Mouse (Mus musculus): Measurements from ENCODE around the gene Man2c1. TPM values are rescaled to one million over a fixed set of nuclear protein-coding genes. Genes with fewer than 3 reads are reported as not detected.

The Man2c1 gene
- polyA plus RNA-seq, 1 experiment from 2014 or later = 70.2 TPM

- no peak for ATAC-seq (ENCODE audit: insufficient number of reproducible peaks, insufficient read depth, low FRiP score, low TSS enrichment)
- Histone ChIP-seq H3K27me3 (no peaks in the 10 kb centered on the region), H3K27ac (no peak overlapping the region), H3K36me3 (peaks cover 45% of the 10 kb centered on the region), H3K4me3 (no peak overlapping the region), H3K4me2 (replicated peaks) (no peak overlapping the region), H3K4me1 (peaks cover 14% of the 10 kb centered on the region), H3K9me3 (no peaks in the 10 kb centered on the region), H3K9ac (no peak overlapping the region)
- WGBS = 92% methylated on average over 8 of the region's 8 CpGs
Measured at GRCm38 (mm10) chr9:57144830-57145229, 14.3 kb downstream of the Man2c1 start.

- no peak overlapping the region for H3K27ac ChIP-seq
- peaks cover 14% of the 10 kb centered on the region for H3K4me1 ChIP-seq
- no peak for ATAC-seq (ENCODE audit: insufficient number of reproducible peaks, insufficient read depth, low FRiP score, low TSS enrichment)
- no peaks in the 10 kb centered on the region for H3K27me3 ChIP-seq
- 81% methylated on average over 17 of the region's 17 CpGs for WGBS
- 0 out of 2 replicates have a peak overlapping the region, but pooled peaks have one; percentile 60 for H3K9ac ChIP-seq
- H3K4me2 ChIP-seq (replicated peaks) = peak overlapping the region; percentile 57; the same call in 1 of the 2 replicates
- peaks cover 29% of the 10 kb centered on the region for H3K36me3 ChIP-seq
- no peaks in the 10 kb centered on the region for H3K9me3 ChIP-seq
- H3K4me3 ChIP-seq = no peak overlapping the region
Measured at GRCm38 (mm10) chr9:57146451-57147066, 16.1 kb downstream of the Man2c1 start.

- peaks cover 14% of the 10 kb centered on the region for H3K4me1 ChIP-seq
- ATAC-seq (ENCODE audit: insufficient number of reproducible peaks, insufficient read depth, low FRiP score, low TSS enrichment) = no peak
- H3K4me2 ChIP-seq (replicated peaks) = peak overlapping the region; percentile 57
- WGBS = 9% methylated on average over 19 of the region's 19 CpGs
- no peaks in the 10 kb centered on the region for H3K9me3 ChIP-seq
- H3K36me3 ChIP-seq = peaks cover 20% of the 10 kb centered on the region; the same call in 1 of the 2 replicates
- H3K4me3 ChIP-seq = peak overlapping the region; percentile 51
- peak overlapping the region; percentile 72 for H3K27ac ChIP-seq
- H3K9ac ChIP-seq = peak overlapping the region; percentile 60
- no peaks in the 10 kb centered on the region for H3K27me3 ChIP-seq
Measured at GRCm38 (mm10) chr9:57147205-57148143, 17.0 kb downstream of the Man2c1 start.

GRCm38 (mm10) chr9:57148144-57148878 lies 17.8 kb downstream of the Man2c1 start, which contains the start of gene Neil1:
TSS of gene Neil1 (minus strand) at chr9:57148305.
- peaks cover 14% of the 10 kb centered on the region for H3K4me1 ChIP-seq
- no peaks in the 10 kb centered on the region for H3K9me3 ChIP-seq
- peak within 1 kb of the TSS; percentile 51 for H3K4me3 ChIP-seq
- no peaks in the 10 kb centered on the region for H3K27me3 ChIP-seq
- WGBS = 1% methylated on average over 27 of the region's 27 CpGs
- H3K9ac ChIP-seq = peak within 1 kb of the TSS; percentile 60
- peak within 1 kb of the TSS; percentile 72 for H3K27ac ChIP-seq
- ATAC-seq (ENCODE audit: insufficient number of reproducible peaks, insufficient read depth, low FRiP score, low TSS enrichment) = peak; percentile 86
- peaks cover 13% of the 10 kb centered on the region; the same call in 1 of the 2 replicates for H3K36me3 ChIP-seq
- H3K4me2 ChIP-seq (replicated peaks) = peak within 1 kb of the TSS; percentile 57

- peak overlapping the region; percentile 72; the same call in 1 of the 2 replicates for H3K27ac ChIP-seq
- no peaks in the 10 kb centered on the region for H3K9me3 ChIP-seq
- 0 out of 2 replicates have a peak, but pooled peaks cover 8% of the 10 kb centered on the region for H3K36me3 ChIP-seq
- peak overlapping the region; percentile 57 for H3K4me2 ChIP-seq (replicated peaks)
- 73% methylated on average over 6 of the region's 6 CpGs for WGBS
- peaks cover 14% of the 10 kb centered on the region for H3K4me1 ChIP-seq
- no peak for ATAC-seq (ENCODE audit: insufficient number of reproducible peaks, insufficient read depth, low FRiP score, low TSS enrichment)
- no peaks in the 10 kb centered on the region for H3K27me3 ChIP-seq
- H3K9ac ChIP-seq = peak overlapping the region; percentile 60; the same call in 1 of the 2 replicates
- peak overlapping the region; percentile 51 for H3K4me3 ChIP-seq
Measured at GRCm38 (mm10) chr9:57149021-57149420, 18.5 kb downstream of the Man2c1 start.

- ATAC-seq (ENCODE audit: insufficient number of reproducible peaks, insufficient read depth, low FRiP score, low TSS enrichment) = no peak
- no peak overlapping the region for H3K4me3 ChIP-seq
- H3K36me3 ChIP-seq = peaks cover 8% of the 10 kb centered on the region; the same call in 1 of the 2 replicates
- no peak overlapping the region for H3K9ac ChIP-seq
- H3K4me1 ChIP-seq = peaks cover 14% of the 10 kb centered on the region
- no peaks in the 10 kb centered on the region for H3K27me3 ChIP-seq
- 82% methylated on average over 5 of the region's 5 CpGs for WGBS
- H3K4me2 ChIP-seq (replicated peaks) = no peak overlapping the region
- H3K9me3 ChIP-seq = no peaks in the 10 kb centered on the region
- H3K27ac ChIP-seq = no peak overlapping the region
Measured at GRCm38 (mm10) chr9:57150192-57150591, 19.7 kb downstream of the Man2c1 start.

- no peaks in the 10 kb centered on the region for H3K27me3 ChIP-seq
- 42% methylated on average over 6 of the region's 6 CpGs for WGBS
Measured at GRCm38 (mm10) chr9:57152331-57152730, 21.8 kb downstream of the Man2c1 start.

GRCm38 (mm10) chr9:57156383-57156782 lies 25.9 kb downstream of the Man2c1 start:
- WGBS = 91% methylated on average over 7 of the region's 7 CpGs
- no peak for ATAC-seq (ENCODE audit: insufficient number of reproducible peaks, insufficient read depth, low FRiP score, low TSS enrichment)

More at GRCm38 (mm10) chr9:57152331-57152730, 21.8 kb downstream of the Man2c1 start:
- H3K9ac ChIP-seq = no peak overlapping the region
- H3K4me1 ChIP-seq = peaks cover 8% of the 10 kb centered on the region
- H3K4me3 ChIP-seq = no peak overlapping the region
- no peak overlapping the region for H3K4me2 ChIP-seq (replicated peaks)
- no peaks in the 10 kb centered on the region for H3K9me3 ChIP-seq
- no peak for ATAC-seq (ENCODE audit: insufficient number of reproducible peaks, insufficient read depth, low FRiP score, low TSS enrichment)
- H3K27ac ChIP-seq = no peak overlapping the region
- peaks cover 15% of the 10 kb centered on the region for H3K36me3 ChIP-seq

GRCm38 (mm10) chr9:57156823-57157222 lies 26.3 kb downstream of the Man2c1 start:
- H3K9me3 ChIP-seq = no peaks in the 10 kb centered on the region
- no peak overlapping the region for H3K27ac ChIP-seq
- peaks cover 15% of the 10 kb centered on the region for H3K36me3 ChIP-seq
- H3K4me2 ChIP-seq (replicated peaks) = peak overlapping the region; percentile 96; the same call in 1 of the 2 replicates
- peaks cover 10% of the 10 kb centered on the region for H3K4me1 ChIP-seq
- 78% methylated on average over 8 of the region's 8 CpGs for WGBS
- no peak for ATAC-seq (ENCODE audit: insufficient number of reproducible peaks, insufficient read depth, low FRiP score, low TSS enrichment)
- no peaks in the 10 kb centered on the region for H3K27me3 ChIP-seq
- H3K4me3 ChIP-seq = no peak overlapping the region
- H3K9ac ChIP-seq = no peak overlapping the region

More at GRCm38 (mm10) chr9:57156383-57156782, 25.9 kb downstream of the Man2c1 start:
- Histone ChIP-seq H3K4me1 (peaks cover 10% of the 10 kb centered on the region), H3K4me2 (replicated peaks) (0 out of 2 replicates have a peak overlapping the region, but pooled peaks have one; percentile 0), H3K9ac (no peak overlapping the region), H3K4me3 (no peak overlapping the region), H3K27me3 (no peaks in the 10 kb centered on the region), H3K9me3 (no peaks in the 10 kb centered on the region), H3K36me3 (peaks cover 15% of the 10 kb centered on the region), H3K27ac (no peak overlapping the region)

GRCm38 (mm10) chr9:57157499-57157898 lies 27.0 kb downstream of the Man2c1 start:
- no peaks in the 10 kb centered on the region for H3K27me3 ChIP-seq
- H3K27ac ChIP-seq = no peak overlapping the region
- H3K4me2 ChIP-seq (replicated peaks) = peak overlapping the region; percentile 96
- H3K9ac ChIP-seq = peak overlapping the region; percentile 60
- no peaks in the 10 kb centered on the region for H3K9me3 ChIP-seq
- peak overlapping the region; percentile 83 for H3K4me3 ChIP-seq
- 34% methylated on average over 13 of the region's 13 CpGs for WGBS
- H3K4me1 ChIP-seq = peaks cover 10% of the 10 kb centered on the region
- peaks cover 15% of the 10 kb centered on the region for H3K36me3 ChIP-seq
- ATAC-seq (ENCODE audit: insufficient number of reproducible peaks, insufficient read depth, low FRiP score, low TSS enrichment) = no peak

GRCm38 (mm10) chr9:57158013-57158470 lies 27.6 kb downstream of the Man2c1 start, which contains the start of gene Commd4:
TSS of gene Commd4 (minus strand) at chr9:57158331.
- H3K9me3 ChIP-seq = no peaks in the 10 kb centered on the region
- H3K27me3 ChIP-seq = no peaks in the 10 kb centered on the region
- H3K9ac ChIP-seq = peak within 1 kb of the TSS; percentile 60
- ATAC-seq (ENCODE audit: insufficient number of reproducible peaks, insufficient read depth, low FRiP score, low TSS enrichment) = no peak; the same call in 1 of the 2 replicates
- peak within 1 kb of the TSS; percentile 83 for H3K4me3 ChIP-seq
- peak within 1 kb of the TSS; percentile 96 for H3K4me2 ChIP-seq (replicated peaks)
- no peak within 1 kb of the TSS for H3K27ac ChIP-seq
- peaks cover 15% of the 10 kb centered on the region for H3K36me3 ChIP-seq
- WGBS = 0% methylated on average over 24 of the region's 24 CpGs
- peaks cover 10% of the 10 kb centered on the region for H3K4me1 ChIP-seq

All from embryonic facial prominence, embryonic 12.5 days (tissue).